Mouse (Mus musculus) G1E (cell line): ENCODE results near the gene Dcp1b.

ENCODE experiments used
- CTCF ChIP-seq: IDR thresholded peaks from 2 replicates; pipeline ENCODE4 v1.5.1; 2012; ENCODE audit warnings: low read depth, low read length, inconsistent platforms, mixed read lengths
- GATA1 ChIP-seq: IDR thresholded peaks from 2 replicates; pipeline ENCODE4 v1.6.1; 2012; ENCODE audit warnings: borderline replicate concordance, low read length, inconsistent platforms, mixed read lengths
- GATA2 ChIP-seq: IDR thresholded peaks from 2 replicates; pipeline ENCODE4 v1.6.1; 2012; ENCODE audit warnings: low read depth, low read length, inconsistent platforms, borderline replicate concordance
- POLR2AphosphoS5 ChIP-seq: IDR thresholded peaks from 2 replicates; pipeline ENCODE4 v1.6.1; 2012; ENCODE audit warnings: low read depth, low read length, inconsistent platforms; ENCODE audit not compliant: insufficient replicate concordance
- TAL1 ChIP-seq: conservative IDR thresholded peaks from 2 replicates; pipeline ENCODE4 v1.6.1; 2012; ENCODE audit warnings: low read depth, low read length, inconsistent platforms, mixed read lengths

DNA sequence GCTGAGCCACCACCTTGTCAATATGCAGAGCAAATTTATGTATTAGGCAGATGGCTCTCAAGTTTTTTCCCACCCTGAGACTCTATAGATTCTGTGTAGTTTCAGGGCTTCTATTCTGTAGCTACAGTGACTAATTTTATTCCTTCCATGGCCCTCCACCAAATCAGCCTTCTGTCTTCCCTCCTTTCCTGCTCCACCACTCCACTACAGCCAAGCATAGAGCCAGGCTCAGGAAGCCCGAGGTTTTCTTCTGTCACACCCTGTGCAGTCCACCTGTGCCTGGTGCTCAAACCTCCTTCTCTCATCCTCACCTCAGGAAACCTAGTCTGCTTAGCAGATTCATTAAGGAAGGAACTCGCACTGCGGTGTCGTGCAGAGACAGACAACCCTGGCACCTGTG is 29.9 kb upstream of the Dcp1b start:
- TF ChIP-seq CTCF, result no peak
- TF ChIP-seq GATA1, result no peak
- no peak for TF ChIP-seq TAL1
- no peak for TF ChIP-seq POLR2AphosphoS5
- no peak for TF ChIP-seq GATA2
